Mouse (Mus musculus): ENCODE data around the gene Retnla. TPM values are rescaled to one million over a fixed set of nuclear protein-coding genes. Genes with fewer than 3 reads are reported as not detected.

The Retnla gene
- total RNA-seq, 1 experiment from 2014 or later: 4.1 TPM

Other genes with a start within 250 kb of the Retnla start
- gene Trat1, start 70.5 kb upstream of the Retnla start, total RNA-seq (2021): 0.06 TPM in 1 of 2 replicates, not detected in the other
- gene Retnlb, start 25.7 kb upstream of the Retnla start, total RNA-seq (2021): not detected in 2 replicates
- not detected in 2 replicates for gene Retnlg, start 30.1 kb downstream of the Retnla start, total RNA-seq (2021)
- 20.4 and 23.6 TPM in 2 replicates for gene Dzip3, start 151.6 kb downstream of the Retnla start, total RNA-seq (2021)
- gene Cip2a, start 151.6 kb downstream of the Retnla start, total RNA-seq (2021): 4.4 and 4.8 TPM in 2 replicates
- gene Myh15, start 214.9 kb downstream of the Retnla start, total RNA-seq (2021): not detected in 2 replicates

Data from adrenal gland, postnatal 25 days (tissue).